Mouse (Mus musculus) kidney, postnatal 4 days (tissue): ENCODE measurements around the gene Golga3.

ENCODE experiments used
- DNase-seq, 2 experiments: peaks; one replicate each; pipeline ENCODE4 v3.0.0; 2021; ENCODE audit warnings: mixed read lengths in 2 of 2

Gene Golga3

DNA sequence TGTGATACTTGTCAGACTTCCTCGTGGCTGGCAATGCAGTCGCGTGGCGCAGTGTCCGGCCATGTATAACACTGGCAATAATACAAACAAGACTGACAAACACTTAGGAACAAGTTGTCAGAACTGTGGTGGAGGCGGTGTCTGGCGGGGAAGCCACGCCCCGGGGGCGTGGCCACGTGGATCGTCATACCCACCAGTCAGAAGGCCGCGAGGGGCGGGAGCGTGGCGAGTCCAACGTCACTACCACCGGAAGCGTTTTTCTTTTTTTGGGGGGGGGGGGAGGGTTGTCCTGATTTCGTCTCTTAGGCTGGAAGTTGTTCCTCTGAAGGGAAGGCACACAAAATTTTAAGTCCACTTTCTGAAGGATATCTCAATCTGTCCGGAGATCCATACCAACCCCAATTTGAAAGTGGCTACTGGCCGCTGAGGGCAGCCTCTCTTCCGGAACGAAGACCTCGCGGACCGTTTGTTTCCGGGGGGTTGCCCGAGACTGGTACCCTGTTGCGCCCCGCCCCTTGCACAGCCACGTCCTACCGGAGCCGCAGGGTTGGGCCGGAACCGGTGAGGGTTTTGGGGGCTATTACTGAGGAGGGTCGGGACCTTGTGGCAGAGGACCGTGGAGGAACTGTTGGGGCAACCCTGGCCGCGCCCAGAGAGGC lies at the start of gene Golga3:
Gene Golga3, plus strand, starts transcription at position 340 of the 659 bp plus-strand sequence.
- DNase-seq, result peak; percentile 94 to 98

DNA sequence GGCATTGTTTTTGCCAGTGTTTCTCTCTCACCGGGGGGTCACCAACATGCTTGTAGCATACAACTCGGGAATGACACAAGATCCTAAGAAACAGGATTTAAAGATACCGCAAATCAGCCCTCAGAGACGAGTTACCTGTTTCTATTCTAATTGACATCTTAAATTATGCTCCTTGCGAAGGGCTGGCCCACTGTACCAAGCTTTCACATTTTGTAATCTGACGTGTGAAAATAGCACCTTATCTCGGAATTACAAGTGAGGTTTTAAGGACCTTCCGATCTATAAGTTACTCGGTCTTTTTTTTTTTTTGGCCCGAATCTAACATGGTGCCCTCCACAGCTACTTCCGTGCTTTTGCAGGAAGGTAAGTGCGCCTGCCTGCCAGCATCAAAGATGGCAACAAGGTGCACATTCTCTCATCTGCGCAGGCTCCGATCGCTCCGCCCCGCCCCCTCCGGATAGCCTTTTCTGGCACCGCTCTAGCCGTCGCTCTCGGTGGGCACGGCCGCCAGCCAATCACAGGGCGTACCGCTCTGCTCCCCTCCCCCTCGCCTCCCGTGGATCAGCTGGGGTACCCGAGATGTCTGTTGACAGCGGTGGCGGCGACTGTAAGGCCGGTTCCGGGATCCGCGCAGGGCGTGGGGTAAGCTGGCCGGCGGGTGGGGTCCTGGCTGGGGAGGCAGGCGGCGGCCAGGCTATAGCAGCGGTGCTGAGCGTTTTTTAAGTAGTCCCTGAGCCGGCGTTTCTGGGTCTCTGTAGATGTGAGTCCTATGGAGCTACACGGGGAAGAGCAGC lies 41.0 kb upstream of the Golga3 start, which contains the start of gene Chfr:
Gene Chfr, plus strand, starts transcription at position 550 of the 794 bp plus-strand sequence.
- DNase-seq, result peak; percentile 100

DNA sequence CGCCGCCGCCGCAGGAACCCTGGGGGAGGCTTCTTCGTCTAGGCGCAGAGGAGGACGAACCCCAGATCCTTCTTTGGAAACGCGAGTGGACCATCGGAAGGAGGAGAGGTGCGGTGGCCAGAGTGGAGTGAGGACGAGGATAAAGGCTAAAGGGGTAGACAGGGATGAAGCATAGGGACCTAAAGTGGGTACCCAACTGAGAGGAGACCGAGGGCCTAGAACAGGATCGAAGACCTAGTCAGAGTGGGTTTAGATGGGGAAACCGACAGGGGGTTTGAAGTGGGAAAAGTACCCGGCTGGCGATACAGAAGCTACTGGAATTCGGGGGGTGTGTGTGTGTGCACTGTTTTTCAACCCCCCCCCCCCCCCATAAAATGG lies 40.4 kb upstream of the Golga3 start:
- no peak for DNase-seq

DNA sequence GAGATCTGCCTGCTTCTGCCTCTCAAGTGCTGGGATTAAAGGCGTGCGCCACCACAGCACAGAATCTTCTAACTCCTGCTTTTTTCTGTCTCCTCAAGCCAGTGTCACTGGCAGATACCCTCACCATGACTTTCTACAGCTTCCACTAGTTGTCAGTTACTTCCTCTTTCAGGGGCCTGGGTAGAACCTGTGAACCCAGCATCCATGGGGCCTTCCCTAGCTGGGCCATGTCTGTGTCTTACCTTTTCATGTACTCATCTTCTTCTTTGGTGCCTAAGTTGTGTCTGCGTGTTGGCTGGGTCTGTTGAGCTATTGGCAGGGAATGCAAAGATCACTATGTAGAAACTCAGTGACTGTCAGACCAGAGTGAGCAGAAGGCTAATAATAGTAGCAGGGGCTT lies 38.7 kb upstream of the Golga3 start:
- DNase-seq, result no peak

DNA sequence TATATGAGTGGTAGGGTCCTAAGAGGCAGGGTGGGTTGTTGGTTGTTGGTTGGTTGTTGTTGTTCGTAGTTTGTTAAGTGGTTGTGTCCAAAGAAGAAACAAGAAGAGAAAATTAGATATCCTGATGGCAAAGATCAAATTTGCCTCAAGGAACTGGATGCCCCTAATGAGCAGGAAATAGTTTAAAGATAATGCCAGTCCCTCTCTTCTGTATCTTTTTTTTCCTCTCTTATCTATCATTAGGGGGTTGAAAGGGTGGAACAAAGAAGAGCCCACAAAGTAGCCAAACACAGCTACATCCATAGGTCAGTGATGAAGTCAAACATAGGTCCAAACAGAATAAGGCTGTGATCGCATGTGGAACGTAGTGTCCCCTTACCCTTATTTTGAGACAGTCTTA lies 37.2 kb upstream of the Golga3 start:
- no peak for DNase-seq

DNA sequence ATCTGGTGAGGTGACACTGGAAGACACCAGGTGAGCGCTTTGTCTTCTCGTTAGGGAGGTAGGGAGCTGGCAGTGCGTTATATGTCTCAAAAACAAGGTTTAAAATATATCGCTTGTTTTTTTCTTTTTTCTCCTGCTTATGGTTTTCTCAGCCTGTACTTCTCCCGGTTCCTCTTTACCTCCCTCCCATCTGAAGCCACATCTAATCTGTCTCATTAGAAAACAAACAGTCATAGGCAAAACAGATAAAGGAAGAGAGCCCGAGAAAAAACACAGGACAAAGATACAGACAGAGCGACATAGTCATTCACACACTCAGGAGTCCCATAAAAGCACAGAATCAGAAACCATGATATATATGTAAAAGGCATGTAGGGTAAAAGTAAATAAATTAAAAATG lies 36.1 kb upstream of the Golga3 start:
- DNase-seq, result no peak

DNA sequence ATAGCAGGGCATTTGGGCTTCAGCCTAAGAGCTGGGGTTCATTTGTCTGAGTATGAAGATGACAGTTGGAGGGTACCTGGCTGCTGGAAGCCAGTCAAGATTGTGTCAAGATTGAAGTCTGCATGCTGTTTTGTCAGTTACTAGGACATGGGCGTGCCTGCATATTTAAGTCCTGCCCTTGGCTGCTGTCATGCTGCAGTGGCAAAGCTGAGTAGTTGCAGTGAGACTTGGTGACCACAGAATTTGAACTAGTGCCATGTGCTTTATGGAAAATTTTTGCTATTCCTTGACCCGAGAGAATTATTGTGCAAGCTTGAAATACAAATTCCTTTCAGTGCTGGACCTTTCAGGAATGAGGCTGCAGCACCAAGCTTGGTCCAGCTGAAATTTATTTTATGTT lies 34.2 kb upstream of the Golga3 start:
- no peak for DNase-seq

DNA sequence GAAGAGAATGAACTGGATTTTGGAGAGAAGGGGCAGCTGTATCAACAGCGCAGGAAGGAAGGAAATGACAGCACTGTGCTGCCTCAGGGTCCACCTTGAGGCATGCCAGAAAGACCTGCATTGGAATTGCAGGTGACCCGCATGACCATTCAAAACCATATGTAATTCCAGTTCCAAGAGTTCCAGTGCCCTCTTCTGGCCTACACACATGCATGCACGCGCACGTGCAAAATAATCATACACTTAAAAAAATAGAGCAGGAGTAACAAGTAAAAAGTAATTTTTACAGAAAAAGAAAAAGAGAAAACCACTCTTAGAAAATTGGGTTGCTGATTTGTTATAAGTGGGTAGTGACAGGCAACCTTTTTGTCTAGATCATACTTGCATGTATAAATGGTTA lies 33.5 kb upstream of the Golga3 start:
- peak; percentile 9 to 20 for DNase-seq

DNA sequence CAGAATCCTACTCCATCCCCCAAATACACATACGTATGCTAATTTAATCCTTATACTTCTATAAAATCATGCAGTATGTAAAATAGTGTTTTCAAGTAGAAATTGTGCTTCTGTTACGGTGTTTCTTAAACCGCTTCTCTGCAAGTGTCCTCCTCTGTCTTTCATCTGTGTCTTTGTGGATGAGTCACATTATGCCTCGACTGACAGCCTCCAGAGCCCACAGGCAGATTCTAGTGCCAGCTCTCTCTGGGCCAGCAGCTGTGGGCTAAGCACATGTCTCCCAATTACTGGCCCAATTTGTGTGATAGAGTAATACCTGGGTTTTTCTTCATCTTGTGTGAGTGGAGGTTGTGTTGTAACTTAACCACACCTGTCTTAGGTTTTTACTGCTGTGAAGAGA lies 7.1 kb upstream of the Golga3 start:
- DNase-seq, result no peak

DNA sequence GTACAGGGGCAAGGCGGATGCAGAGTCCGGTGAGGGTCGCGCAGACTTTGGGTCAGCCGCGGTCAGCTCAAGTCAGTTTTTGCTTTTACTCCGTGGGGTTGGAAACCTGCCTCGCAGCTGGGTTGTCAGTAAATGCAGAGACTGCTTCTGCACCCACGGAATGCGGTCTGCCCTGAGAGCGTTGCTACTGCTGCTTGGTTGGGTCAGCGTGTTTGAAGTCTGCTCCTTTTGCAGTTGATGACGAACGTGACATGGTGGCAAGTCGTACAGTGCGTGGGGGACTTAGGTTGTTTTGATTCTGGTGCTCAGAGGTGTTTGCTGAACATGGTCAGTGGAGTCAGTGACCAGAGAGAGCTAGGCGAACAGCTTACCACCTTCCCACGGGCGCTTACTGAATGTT lies 520 bp downstream of the Golga3 start:
- DNase-seq, result no peak

DNA sequence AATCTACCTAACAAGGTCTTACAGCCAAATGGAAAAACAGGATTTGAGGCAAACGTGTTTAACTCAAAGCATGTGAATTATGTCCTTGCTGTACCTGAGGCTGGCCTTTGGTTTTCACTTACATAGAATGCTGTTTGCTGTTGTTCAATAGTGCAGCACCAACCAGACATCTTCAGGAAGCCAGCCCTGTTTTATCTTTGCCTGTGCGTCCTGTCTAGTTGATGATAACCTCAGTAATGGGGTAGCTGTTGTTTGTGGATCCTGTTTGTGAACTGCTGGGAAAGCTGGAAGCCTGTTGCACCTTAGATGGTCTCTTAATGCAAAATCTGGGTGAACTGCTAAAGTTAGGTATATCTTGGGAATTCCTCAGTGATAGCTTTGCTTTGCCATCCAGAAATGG lies 2.1 kb downstream of the Golga3 start:
- no peak for DNase-seq

DNA sequence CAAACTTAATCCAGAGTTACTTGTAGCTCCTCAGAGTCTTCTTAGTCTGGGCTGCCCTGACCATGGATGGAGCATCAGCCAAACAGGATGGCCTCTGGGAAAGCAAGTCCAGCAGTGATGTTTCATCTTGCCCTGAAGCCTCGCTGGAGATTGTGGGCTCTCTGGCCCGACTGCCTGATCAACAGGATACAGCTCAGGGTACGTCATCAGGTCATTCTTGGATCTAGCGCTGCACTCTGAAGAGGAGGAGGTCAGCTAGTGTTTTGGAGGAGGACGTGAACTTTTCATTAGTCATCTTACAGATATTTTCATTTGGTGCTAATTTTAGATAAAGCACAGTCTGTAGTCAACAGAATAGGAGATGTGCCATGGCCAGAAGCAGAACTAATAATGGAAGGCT lies 5.2 kb downstream of the Golga3 start:
- no peak for DNase-seq

DNA sequence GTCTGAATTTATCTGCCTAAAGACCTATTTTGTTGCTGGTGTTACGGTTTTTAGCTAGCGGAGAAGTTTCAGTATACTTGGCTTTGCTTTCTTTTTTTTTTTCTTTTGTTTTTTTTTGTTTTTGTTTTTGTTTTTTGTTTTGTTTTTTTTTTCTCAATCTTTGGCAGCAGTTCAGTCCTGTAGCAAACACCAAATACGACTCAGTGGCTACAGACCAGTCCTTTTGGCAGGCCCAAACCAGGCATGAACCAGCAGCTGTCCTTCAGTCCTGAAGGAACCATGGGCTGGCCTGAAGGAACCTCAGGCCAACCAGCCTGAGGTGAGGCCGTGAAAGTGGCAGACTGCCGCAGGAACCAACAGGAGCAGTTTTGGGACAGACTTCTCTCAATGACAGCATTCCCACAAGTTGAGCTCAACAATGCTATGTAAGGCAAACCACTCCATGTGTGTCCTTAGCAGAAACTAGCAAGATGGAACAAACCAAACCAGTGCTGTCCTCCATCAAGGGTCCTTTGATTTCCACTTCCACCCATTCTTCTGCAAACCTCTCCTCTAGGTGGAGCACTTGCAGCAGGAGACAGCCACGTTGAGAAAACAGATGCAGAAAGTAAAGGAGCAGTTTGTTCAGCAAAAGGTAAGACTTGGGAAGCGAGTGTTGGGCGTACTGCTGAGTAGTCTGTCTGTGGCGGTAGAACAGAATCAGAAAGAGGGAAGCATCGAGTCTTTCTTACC lies 26.8 kb downstream of the Golga3 start:
- DNase-seq, result no peak

DNA sequence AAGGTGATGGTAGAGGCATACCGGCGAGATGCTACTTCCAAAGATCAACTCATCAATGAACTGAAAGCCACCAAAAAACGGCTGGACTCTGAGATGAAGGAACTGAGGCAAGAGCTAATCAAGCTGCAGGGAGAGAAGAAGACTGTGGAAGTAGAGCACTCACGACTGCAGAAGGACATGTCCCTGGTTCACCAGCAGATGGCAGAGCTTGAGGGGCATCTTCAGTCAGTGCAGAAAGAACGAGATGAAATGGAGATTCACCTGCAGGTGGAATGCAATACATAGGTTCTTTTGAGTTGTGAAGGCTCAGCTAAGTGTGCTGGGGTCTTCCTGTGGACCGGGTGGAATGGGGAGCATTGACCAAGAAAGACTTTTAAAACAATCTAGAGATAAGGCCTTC lies 28.3 kb downstream of the Golga3 start:
- peak in 1 of 2 experiments; percentile 6 for DNase-seq

DNA sequence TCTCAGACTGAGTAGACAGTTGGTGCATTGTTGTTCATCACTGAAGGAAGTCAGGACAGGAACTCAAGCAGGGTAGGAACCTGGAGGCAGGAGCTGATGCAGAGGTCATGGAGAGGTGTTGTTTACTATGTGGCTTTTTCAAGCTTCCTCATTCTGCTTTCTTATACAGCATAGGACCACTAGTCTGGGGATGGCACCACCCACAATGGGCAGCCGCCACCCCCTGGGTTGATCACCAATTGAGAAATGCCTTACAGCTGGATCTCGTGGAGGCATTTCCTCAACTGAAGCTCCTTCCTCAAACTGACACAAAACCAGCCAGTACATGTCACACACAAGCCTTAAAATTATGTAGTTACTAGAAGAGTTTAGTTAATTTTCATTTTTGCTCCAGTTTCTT lies 34.8 kb downstream of the Golga3 start:
- DNase-seq, result no peak

DNA sequence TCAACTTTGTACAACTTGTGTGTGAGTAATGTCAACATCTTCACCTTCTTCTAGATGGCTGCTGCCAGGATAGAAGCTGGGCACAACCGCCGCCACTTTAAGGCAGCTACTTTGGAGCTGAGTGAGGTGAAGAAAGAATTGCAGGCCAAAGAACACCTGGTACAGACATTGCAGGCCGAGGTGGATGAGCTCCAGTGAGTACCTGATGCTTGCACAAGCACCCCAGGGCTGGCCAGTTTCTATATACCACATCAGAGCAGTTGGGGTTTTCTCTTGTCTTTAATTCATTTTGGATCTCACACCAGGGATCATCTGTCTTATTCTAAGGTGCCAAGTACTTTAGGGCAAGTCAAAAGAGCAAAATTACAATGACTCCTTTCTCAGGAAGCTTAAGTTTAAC lies 40.3 kb downstream of the Golga3 start:
- DNase-seq, result no peak

DNA sequence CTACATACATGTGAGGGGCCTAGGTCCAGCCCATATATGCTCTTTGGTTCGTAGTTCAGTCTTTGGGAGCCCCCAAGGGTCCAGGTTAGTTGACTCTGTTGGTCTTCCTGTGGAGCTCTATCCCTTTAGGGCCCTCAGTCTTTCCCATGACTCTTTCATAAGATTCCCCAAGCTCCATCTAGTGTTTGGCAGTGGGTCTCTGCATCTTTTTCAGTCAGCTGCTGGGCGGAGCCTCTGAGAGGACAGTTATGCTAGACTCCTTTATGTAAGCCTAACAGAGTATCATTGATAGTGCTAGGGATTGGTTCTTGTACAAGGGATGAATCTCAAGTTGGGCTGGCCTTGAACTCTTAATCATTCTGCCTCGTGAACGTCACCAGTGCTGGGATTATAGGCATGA lies 43.8 kb downstream of the Golga3 start:
- no peak for DNase-seq

DNA sequence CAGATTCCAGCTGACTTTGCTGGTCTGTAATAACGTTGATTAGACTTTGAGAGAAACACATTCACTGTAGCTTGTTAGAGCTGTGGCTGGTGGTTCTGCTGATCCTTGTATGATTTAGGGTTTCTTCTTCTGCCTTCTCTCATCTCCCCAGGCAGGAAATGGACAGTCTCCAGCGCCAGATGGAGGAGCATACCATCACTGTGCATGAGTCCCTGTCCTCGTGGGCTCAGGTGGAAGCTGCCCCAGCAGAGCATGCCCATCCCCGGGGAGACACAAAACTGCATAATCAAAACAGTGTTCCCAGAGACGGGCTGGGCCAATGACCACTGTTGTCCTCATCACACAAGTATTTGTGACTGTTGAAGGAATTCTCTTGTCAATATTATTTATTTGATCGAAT lies 46.3 kb downstream of the Golga3 start:
- no peak for DNase-seq

DNA sequence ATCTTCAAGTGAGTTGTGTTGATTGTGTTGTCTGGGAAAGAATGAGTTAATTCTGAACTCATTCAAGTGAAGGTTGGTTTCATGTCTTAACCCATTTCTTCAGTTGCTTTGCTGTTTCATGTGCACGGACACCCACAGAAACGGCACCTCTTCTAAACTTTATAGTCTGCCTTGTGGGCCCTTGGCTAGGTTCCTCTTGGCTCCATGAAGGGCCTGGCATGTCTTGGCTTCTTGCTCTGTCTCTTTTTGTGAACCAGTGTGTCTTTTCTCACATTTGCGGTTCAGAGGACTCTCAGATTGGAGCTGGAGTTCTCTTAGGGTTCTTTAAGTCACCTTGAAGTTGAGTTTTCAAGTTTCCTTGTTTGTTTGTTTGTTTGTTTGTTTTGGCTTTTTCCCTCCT lies 48.6 kb downstream of the Golga3 start:
- no peak for DNase-seq

DNA sequence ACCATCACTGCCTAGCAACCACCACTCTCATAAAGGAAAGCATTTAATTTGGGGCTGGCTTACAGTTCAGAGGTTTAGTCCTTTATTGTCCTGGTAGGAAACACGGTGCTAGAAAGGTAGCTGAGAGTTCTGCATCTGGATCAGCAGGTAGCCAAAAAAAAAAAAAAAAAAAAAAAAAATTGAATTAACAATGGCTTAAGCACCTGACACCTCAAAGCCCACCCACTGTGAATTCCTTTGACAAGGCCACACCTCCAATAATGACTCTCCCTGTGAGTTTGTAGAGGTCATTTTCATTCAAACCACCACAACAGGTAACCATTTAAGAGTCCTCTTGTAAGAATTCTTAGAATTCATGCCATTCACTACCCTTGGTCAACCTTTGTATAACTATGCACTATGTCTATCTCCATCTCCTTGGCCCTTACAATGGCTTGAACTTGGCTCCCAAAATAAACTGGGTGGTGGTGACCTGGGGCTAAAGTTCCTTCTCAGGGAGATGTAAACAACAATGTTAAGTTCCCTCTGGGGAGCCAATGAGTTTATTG lies 50.9 kb downstream of the Golga3 start:
- no peak for DNase-seq

DNA sequence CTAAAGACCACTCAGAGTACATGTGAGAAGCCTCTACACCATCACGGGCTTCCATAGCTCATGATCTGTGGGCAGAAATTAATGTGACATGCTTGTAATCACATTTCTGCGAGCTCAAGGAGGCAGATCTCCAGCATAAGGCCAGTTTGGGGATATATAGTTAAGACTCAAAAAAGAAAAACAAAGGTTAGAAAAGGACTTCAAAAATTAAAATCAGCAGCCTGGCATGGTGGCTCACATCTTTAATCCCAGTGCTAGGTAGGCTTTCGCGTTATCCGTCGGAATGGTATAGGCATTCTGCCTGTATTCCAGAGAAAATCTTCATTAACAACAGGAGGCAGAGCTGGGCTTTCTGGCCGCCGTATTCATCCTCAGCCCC lies 53.9 kb downstream of the Golga3 start:
- peak in 1 of 2 experiments; percentile 3 for DNase-seq

DNA sequence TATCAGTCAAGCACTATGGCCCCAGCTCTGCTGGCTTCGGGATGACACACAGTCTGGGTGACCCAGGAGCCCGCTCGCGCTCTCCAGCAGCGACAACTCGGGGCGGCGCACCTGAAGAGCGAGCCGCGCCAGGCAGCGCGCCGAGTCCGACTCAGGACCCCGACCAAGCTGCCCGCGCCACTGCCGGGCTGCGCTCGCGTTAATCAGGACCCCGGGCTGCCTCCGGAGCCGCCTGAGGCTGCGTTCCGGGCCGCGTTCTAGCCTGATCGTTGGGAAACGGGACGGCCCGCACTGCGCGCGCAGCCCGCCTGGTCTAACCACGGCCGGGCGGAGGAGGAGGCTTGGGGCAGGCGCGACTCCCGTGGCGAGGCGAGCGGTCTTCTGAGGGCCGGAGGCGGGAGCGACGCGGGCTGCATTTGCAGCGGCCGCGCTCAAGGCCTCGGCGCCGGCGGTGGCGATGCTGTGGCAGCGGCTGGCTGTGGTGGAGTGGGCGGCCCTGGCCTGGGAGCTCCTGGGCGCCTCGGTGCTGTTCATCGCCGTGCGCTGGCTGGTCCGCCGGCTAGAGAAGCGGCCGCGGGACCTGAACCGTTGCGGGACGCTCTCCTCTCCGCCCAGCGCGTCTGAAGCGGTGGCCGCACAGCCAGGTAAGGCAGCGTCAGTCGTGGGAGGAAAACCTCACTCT lies 54.4 kb downstream of the Golga3 start, which contains the start of gene Ankle2:
Gene Ankle2, plus strand, starts transcription at position 225 of the 682 bp plus-strand sequence.
- DNase-seq, result peak; percentile 94 to 96

DNA sequence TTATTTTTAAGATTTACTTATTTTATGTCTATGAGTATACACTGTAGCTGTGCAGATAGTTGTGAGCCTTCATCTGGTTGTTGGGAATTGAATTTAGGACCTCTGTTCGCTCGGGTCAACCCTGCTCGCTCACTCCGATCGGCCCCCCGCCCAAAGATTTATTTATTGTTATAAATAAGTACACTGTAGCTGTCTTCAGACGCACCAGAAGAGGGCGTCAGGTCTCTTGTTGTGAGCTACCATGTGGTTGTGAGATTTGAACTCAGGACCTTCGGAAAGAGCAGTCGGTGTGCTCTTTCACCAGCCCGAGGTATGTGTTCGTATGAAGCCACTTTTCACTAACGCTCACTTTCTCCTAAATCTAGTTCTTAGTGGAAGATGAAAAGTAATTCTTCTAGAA lies 55.1 kb downstream of the Golga3 start:
- peak; percentile 19 to 41 for DNase-seq
